Comparison of ENCODE assay signal across 7 mouse cellular contexts in genomic region chr3:154331506-154332212, GRCm38 (mm10). TPM values are rescaled to one million over a fixed set of nuclear protein-coding genes. Genes with fewer than 3 reads are reported as not detected.
DNase-seq lines count a peak whose midpoint lies in the region; ATAC-seq and TF ChIP-seq lines count a peak whose summit lies in the region.

No protein-coding gene starts in this region.

- peaks cover 60% of the 10 kb centered on the region for H3K27me3 ChIP-seq in ES-Bruce4 (ENCODE audit: control insufficient read depth, insufficient read depth, low read length, poor library complexity, severe bottlenecking)
- H3K27me3 ChIP-seq in heart, embryonic 16.5 days (ENCODE audit: control insufficient read depth, insufficient read depth, low read length): peaks cover 76% of the 10 kb centered on the region
- peaks cover 99% of the 10 kb centered on the region for H3K27me3 ChIP-seq in liver, embryonic 15.5 days

- 0 out of 2 replicates have a peak overlapping the region, but pooled peaks have one; percentile 3 for H3K4me3 ChIP-seq in ES-Bruce4 (ENCODE audit: low read depth, low read length)
- peak overlapping the region; percentile 44 for H3K4me3 ChIP-seq in heart, embryonic 16.5 days (ENCODE audit: low read length)
- H3K4me3 ChIP-seq in liver, embryonic 15.5 days (replicated peaks): peak overlapping the region; percentile 17; the same call in 1 of the 2 replicates

- H3K4me1 ChIP-seq in ES-Bruce4 (ENCODE audit: control insufficient read depth, insufficient read depth, low read length): no peaks in the 10 kb centered on the region
- peaks cover 21% of the 10 kb centered on the region for H3K4me1 ChIP-seq in heart, embryonic 16.5 days (ENCODE audit: control insufficient read depth, insufficient read depth, low read length)
- 0 out of 2 replicates have a peak, but pooled peaks cover 6% of the 10 kb centered on the region for H3K4me1 ChIP-seq in liver, embryonic 15.5 days (replicated peaks)

- H3K4me2 ChIP-seq in heart, embryonic 16.5 days (ENCODE audit: low read depth, low read length): peak overlapping the region; percentile 59
- H3K4me2 ChIP-seq in liver, embryonic 15.5 days: peak overlapping the region; percentile 37

- no peak for TF ChIP-seq EP300 in ES-Bruce4 (IDR thresholded peaks at IDR 0.05; ENCODE audit: insufficient read depth, low read depth, low read length)

- WGBS in heart, embryonic 16.5 days: 2% methylated on average over 21 of the region's 21 CpGs
- 2% methylated on average over 21 of the region's 21 CpGs for WGBS in liver, embryonic 15.5 days (ENCODE audit: insufficient replicate concordance)

- no peak overlapping the region for H3K9ac ChIP-seq in ES-Bruce4 (ENCODE audit: low read depth, poor library complexity, severe bottlenecking)
- no peak overlapping the region for H3K9ac ChIP-seq in heart, embryonic 16.5 days (ENCODE audit: low read length)
- H3K9ac ChIP-seq in liver, embryonic 15.5 days: no peak overlapping the region

- no peak overlapping the region for H3K27ac ChIP-seq in ES-Bruce4 (ENCODE audit: insufficient read depth, low read length)
- no peak overlapping the region for H3K27ac ChIP-seq in heart, embryonic 16.5 days (ENCODE audit: low read length)
- H3K27ac ChIP-seq in liver, embryonic 15.5 days (replicated peaks): no peak overlapping the region

- TF ChIP-seq CTCF in ES-Bruce4 (IDR thresholded peaks at IDR 0.05; ENCODE audit: low read depth, low read length): no peak
- no peak for TF ChIP-seq CTCF in brain, embryonic 14.5 days (IDR thresholded peaks at IDR 0.05; ENCODE audit: borderline replicate concordance, extremely low read depth, insufficient read depth, insufficient read length)

- H3K9me3 ChIP-seq in ES-Bruce4 (replicated peaks; ENCODE audit: control insufficient read depth, insufficient read depth, low read length, poor library complexity, severe bottlenecking): no peaks in the 10 kb centered on the region
- H3K9me3 ChIP-seq in heart, embryonic 16.5 days (replicated peaks; ENCODE audit: control insufficient read depth, low read length): no peaks in the 10 kb centered on the region
- no peaks in the 10 kb centered on the region for H3K9me3 ChIP-seq in liver, embryonic 15.5 days (replicated peaks)

- TF ChIP-seq POLR2A in ES-Bruce4 (IDR thresholded peaks at IDR 0.05; ENCODE audit: insufficient read depth, low read length): no peak
- no peak for TF ChIP-seq POLR2A in brain, embryonic 14.5 days (IDR thresholded peaks at IDR 0.05; ENCODE audit: borderline replicate concordance, extremely low read depth, insufficient read depth, insufficient read length, poor library complexity, severe bottlenecking)

- no peak for ATAC-seq in heart, embryonic 16.5 days (replicated peaks; ENCODE audit: extremely low read depth, insufficient read depth, low FRiP score)
- ATAC-seq in liver, embryonic 15.5 days (ENCODE audit: insufficient read depth): no peak

- DNase-seq in brain, embryonic 14.5 days (ENCODE audit: low read depth): peak; percentile 56
- DNase-seq in left cerebral cortex, adult 9 months (ENCODE audit: low spot score in 2 of 2): no peak
- DNase-seq in cerebellum, adult 11 months: no peak
- DNase-seq in frontal cortex, postnatal 25 days (ENCODE audit: low spot score in 2 of 2): no peak

- no peaks in the 10 kb centered on the region for H3K36me3 ChIP-seq in ES-Bruce4 (ENCODE audit: control insufficient read depth, insufficient read depth, low read length, poor library complexity, severe bottlenecking)
- no peaks in the 10 kb centered on the region for H3K36me3 ChIP-seq in heart, embryonic 16.5 days (ENCODE audit: control insufficient read depth, insufficient read depth)
- no peaks in the 10 kb centered on the region for H3K36me3 ChIP-seq in liver, embryonic 15.5 days (replicated peaks)

RNA-seq across cellular contexts. Expression of gene Lhx8, which starts 1.2 kb away (rescaled TPM):
- polyA plus RNA-seq in ES-Bruce4 (2011; ENCODE audit: insufficient read depth, insufficient read length, low read depth, missing spikeins): not detected in 2 replicates
- 11.7 and 28.4 TPM in 2 replicates for polyA plus RNA-seq in brain, embryonic 14.5 days (2012; rRNA removed)
- 0.19 and 0.45 TPM in 2 replicates for polyA plus RNA-seq in heart, embryonic 16.5 days (2015; fragmentation: Nextera tagmentation; extraction: Ambion mirVana)
- 0.08 TPM in 1 of 2 replicates, not detected in the other for polyA plus RNA-seq in liver, embryonic 15.5 days (2015; fragmentation: Nextera tagmentation; extraction: Ambion mirVana)
